Mouse (Mus musculus) cortical plate, adult 2 months (tissue): ENCODE results near the gene Krt86.

ENCODE experiments used
- CTCF ChIP-seq: fragments of 200-500 bp; IDR thresholded peaks from 2 replicates; pipeline ENCODE4 v1.5.1; 2011; ENCODE audit warnings: mild to moderate bottlenecking, control low read depth, low read length; ENCODE audit not compliant: insufficient read depth; ENCODE audit errors: extremely low read depth
- POLR2A ChIP-seq: fragments of 200-500 bp; IDR thresholded peaks from 2 replicates; pipeline ENCODE4 v1.6.1; 2011; ENCODE audit warnings: mild to moderate bottlenecking, low read length, control low read depth; ENCODE audit not compliant: insufficient read depth; ENCODE audit errors: extremely low read depth

GRCm38 (mm10) chr15:101491431-101491830 lies 18.2 kb downstream of the Krt86 start, which contains the start of gene Krt83:
- no peak for TF ChIP-seq CTCF
- no peak for TF ChIP-seq POLR2A
